Comparison of ENCODE assay signal across 8 mouse cellular contexts in genomic region chr7:3332619-3333521, GRCm38 (mm10). TPM values are rescaled to one million over a fixed set of nuclear protein-coding genes. Genes with fewer than 3 reads are reported as not detected.
DNase-seq lines count a peak whose midpoint lies in the region; ATAC-seq lines count a peak whose summit lies in the region.

Gene Cacng7 (plus strand): TSS chr7:3332955.

- no peaks in the 10 kb centered on the region for H3K9me3 ChIP-seq in kidney, embryonic 14.5 days (ENCODE audit: control insufficient read depth, low read length)
- no peaks in the 10 kb centered on the region for H3K9me3 ChIP-seq in intestine, embryonic 15.5 days
- no peaks in the 10 kb centered on the region for H3K9me3 ChIP-seq in liver, embryonic 11.5 days (ENCODE audit: control insufficient read depth, low read length)

- peak; percentile 62 for ATAC-seq in kidney, embryonic 14.5 days (ENCODE audit: low FRiP score, low TSS enrichment)
- peak; percentile 72 for ATAC-seq in intestine, embryonic 15.5 days
- ATAC-seq in liver, embryonic 11.5 days (replicated peaks; ENCODE audit: low FRiP score), result no peak

- no peaks in the 10 kb centered on the region for H3K27me3 ChIP-seq in kidney, embryonic 14.5 days (ENCODE audit: control insufficient read depth, insufficient read depth, low read length)
- peaks cover 6% of the 10 kb centered on the region for H3K27me3 ChIP-seq in intestine, embryonic 15.5 days (replicated peaks)
- H3K27me3 ChIP-seq in liver, embryonic 11.5 days (replicated peaks; ENCODE audit: control insufficient read depth, insufficient read depth, low read length), result peaks cover 46% of the 10 kb centered on the region

- under 1% methylated on average over 60 of the region's 65 CpGs for WGBS in kidney, embryonic 14.5 days
- under 1% methylated on average over 62 of the region's 65 CpGs for WGBS in intestine, embryonic 15.5 days
- WGBS in liver, embryonic 11.5 days, result 3% methylated on average over 53 of the region's 65 CpGs

- no peaks in the 10 kb centered on the region for H3K36me3 ChIP-seq in kidney, embryonic 14.5 days (ENCODE audit: control insufficient read depth, insufficient read depth, low read length)
- H3K36me3 ChIP-seq in intestine, embryonic 15.5 days, result no peaks in the 10 kb centered on the region
- no peaks in the 10 kb centered on the region for H3K36me3 ChIP-seq in liver, embryonic 11.5 days (ENCODE audit: control insufficient read depth, insufficient read depth, low read length)

- peak within 1 kb of the TSS; percentile 60 for H3K4me3 ChIP-seq in kidney, embryonic 14.5 days (ENCODE audit: low read length)
- H3K4me3 ChIP-seq in intestine, embryonic 15.5 days (replicated peaks), result peak within 1 kb of the TSS; percentile 57
- H3K4me3 ChIP-seq in liver, embryonic 11.5 days (ENCODE audit: low read depth, low read length), result peak within 1 kb of the TSS; percentile 46

- H3K27ac ChIP-seq in kidney, embryonic 14.5 days (ENCODE audit: low read depth, low read length), result peak within 1 kb of the TSS; percentile 66; the same call in 1 of the 2 replicates
- peak within 1 kb of the TSS; percentile 86 for H3K27ac ChIP-seq in intestine, embryonic 15.5 days
- H3K27ac ChIP-seq in liver, embryonic 11.5 days (ENCODE audit: low read depth, low read length), result no peak within 1 kb of the TSS

- H3K4me2 ChIP-seq in kidney, embryonic 14.5 days (replicated peaks; ENCODE audit: low read depth, low read length), result peak within 1 kb of the TSS; percentile 58
- peak within 1 kb of the TSS; percentile 65 for H3K4me2 ChIP-seq in intestine, embryonic 15.5 days (replicated peaks)
- H3K4me2 ChIP-seq in liver, embryonic 11.5 days, result peak within 1 kb of the TSS; percentile 56

- no peak for DNase-seq in kidney, adult 11 months
- DNase-seq in cerebellum, adult 9-11 months, result peak; percentile 80
- peak; percentile 49 to 51 for DNase-seq in frontal cortex, postnatal 36 days (ENCODE audit: low spot score in 2 of 2)
- peak; percentile 48 for DNase-seq in liver, embryonic 11.5 days (ENCODE audit: low spot score)
- DNase-seq in retina, postnatal 1 day, result peak; percentile 89
- DNase-seq in spleen, postnatal 14 days (ENCODE audit: low spot score in 2 of 2), result no peak

- H3K4me1 ChIP-seq in kidney, embryonic 14.5 days (ENCODE audit: control insufficient read depth, insufficient read depth, low read length), result peaks cover 10% of the 10 kb centered on the region; the same call in 1 of the 2 replicates
- 0 out of 2 replicates have a peak, but pooled peaks cover 4% of the 10 kb centered on the region for H3K4me1 ChIP-seq in intestine, embryonic 15.5 days (replicated peaks)
- no peaks in the 10 kb centered on the region for H3K4me1 ChIP-seq in liver, embryonic 11.5 days (replicated peaks; ENCODE audit: control insufficient read depth, insufficient read depth, low read length)

- peak within 1 kb of the TSS; percentile 74 for H3K9ac ChIP-seq in kidney, embryonic 14.5 days (ENCODE audit: low read depth, low read length)
- H3K9ac ChIP-seq in intestine, embryonic 15.5 days, result peak within 1 kb of the TSS; percentile 54
- peak within 1 kb of the TSS; percentile 35; the same call in 1 of the 2 replicates for H3K9ac ChIP-seq in liver, embryonic 11.5 days (ENCODE audit: low read depth, low read length)

RNA-seq across cellular contexts. Expression of gene Cacng7, which starts in this region (rescaled TPM):
- 2.2 and 2.8 TPM in 2 replicates for polyA plus RNA-seq in kidney, embryonic 14.5 days (2014; fragmentation: Nextera tagmentation; extraction: Ambion mirVana)
- polyA plus RNA-seq in intestine, embryonic 15.5 days (2015; fragmentation: Nextera tagmentation; extraction: Ambion mirVana), result 1.2 and 1.8 TPM in 2 replicates
- 0.29 and 0.42 TPM in 2 replicates for polyA plus RNA-seq in liver, embryonic 11.5 days (2014; fragmentation: Nextera tagmentation; extraction: Ambion mirVana)

Comparison
In these comparisons a context has a peak if more than half of its experiments do, and no peak if none do; other contexts are left out.
1. Peak in DNase-seq, H3K4me3 ChIP-seq, H3K9ac ChIP-seq and H3K4me2 ChIP-seq in liver, embryonic 11.5 days; RNA of the gene not detected or under 1 TPM.
2. DNase-seq: peak in cerebellum, adult 9-11 months (single experiment), frontal cortex, postnatal 36 days (2 of 2) and retina, postnatal 1 day (single experiment); none in kidney, adult 11 months (single experiment) and spleen, postnatal 14 days (0 of 2).
3. Peak in every context shown above with its lines, with median percentiles within 50 percentile points of each other: H3K4me2 ChIP-seq, H3K4me3 ChIP-seq and H3K9ac ChIP-seq.